Mouse (Mus musculus) 3T3-L1 (cell line): Measurements from ENCODE around the gene Stau1.
"Not testable (repeated sequence)": the region's sequence is repeated elsewhere in the genome, so short reads cannot be mapped to it uniquely, and the experiment has no call there.

ENCODE experiments used
- DNase-seq: peaks from one replicate; pipeline ENCODE4 v3.0.0-alpha.2; 2015; ENCODE audit warnings: low read depth, low spot score

Stau1 gene

DNA sequence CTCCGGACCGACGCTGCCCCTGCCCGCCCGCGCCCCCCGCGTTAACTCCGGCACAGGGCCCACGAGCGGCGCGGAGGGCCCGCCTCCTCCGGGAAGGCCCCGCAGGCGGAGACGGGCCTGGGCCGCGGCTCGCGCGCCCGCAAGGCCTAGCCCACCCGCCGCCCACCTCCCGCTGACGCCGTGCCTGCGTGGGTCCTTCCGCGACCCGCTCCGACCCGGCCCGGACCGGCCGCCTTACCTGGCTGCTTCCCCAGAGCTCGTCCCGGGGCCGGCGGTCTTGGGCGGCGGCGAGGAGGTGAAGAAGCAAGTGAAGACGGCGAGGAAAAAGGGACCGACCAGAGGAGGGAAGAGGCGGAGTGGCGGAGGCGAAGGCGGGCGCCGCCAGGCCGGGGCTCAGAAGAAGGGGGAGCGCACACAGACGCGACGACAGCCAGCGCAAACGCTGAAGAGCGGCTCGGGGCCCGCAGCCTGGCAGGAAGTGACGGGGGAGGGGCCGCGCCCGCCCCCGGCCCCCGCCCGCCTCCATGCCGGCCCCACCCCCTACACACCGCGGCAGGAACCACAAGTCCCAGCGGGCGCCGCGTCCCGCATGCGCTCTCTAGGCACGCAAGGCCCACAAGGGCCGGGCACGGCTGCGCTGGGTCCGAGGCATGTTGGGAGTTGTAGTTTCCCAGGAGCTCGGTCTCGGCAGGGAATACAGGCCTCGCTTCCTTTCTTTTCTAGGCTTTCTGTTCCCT is at the start of gene Stau1:
Gene Stau1 (minus strand): TSS at position 504 of the 737 bp plus-strand sequence.
- peak; percentile 97 for DNase-seq

DNA sequence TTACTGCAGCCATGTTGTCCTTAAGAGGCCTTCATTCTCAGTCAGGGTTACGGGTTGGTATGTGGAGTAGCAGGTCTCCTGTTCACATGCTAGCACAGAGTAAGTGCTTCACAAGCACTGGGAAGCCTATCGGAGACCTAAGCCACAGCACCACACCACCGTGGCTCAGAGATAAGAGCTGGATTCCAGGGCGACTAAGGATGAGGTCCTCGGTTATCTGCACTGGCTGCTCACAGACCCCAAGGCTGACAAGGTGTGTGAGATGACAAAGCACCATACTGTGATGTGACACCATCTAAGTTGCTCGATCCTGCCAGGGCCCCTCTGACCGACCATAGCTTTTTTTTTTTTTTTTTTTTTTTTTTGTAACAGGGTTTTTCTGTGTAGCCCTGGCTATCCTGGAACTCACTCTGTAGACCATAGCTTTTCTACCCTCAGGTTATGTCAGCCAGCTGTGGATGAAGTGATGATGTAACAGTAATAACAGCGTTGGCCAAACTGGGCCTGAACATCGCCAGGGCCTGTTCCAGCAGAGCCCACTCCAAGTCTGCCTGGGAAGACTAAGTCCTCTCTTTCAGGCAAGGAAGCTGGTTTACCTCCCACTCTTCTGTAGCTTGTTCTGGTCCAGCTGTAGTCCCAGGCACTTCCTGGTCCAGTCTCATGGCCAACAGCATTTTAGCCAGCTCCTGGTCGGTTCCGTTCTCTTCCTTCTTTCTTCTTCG is 47.5 kb upstream of the Stau1 start:
- DNase-seq, result no peak

DNA sequence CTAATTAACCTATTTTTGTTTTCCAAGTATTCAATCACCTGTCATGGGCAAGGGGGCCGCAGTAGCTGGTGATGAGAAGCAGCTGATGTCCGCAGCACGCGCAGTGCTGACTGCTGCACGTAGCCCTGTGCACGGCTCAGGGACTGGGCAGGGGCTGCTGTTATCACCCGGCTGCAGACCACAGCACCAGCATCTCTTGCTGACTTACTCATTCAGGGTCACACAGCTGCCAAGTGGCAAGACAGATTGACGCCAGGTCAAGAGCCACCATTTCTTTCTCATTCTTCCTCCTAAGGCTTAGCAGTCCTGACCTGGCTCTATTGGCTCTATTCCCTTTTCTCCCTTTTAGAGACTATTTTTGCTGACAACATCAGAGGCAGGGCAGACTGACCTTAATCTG is 43.3 kb upstream of the Stau1 start:
- no peak for DNase-seq

DNA sequence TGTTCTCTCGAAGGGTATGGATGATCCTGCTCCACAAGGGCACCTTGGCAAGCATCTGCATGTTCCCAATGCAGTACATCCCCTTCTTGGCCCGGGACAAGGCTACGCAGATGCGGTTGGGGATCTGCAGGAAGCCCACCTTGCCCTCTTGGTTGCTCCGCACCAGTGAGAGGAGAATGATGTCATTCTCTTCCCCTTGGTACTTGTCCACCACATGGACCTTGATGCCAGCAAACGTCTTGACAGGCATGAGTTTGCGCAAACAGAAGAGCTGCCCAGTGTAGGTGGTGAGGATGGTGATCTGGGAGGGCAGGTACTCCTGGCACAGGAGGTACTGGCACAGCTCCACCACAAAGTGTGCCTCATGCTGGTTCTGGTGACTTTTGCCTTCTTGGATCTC is 42.6 kb upstream of the Stau1 start:
- no peak for DNase-seq

DNA sequence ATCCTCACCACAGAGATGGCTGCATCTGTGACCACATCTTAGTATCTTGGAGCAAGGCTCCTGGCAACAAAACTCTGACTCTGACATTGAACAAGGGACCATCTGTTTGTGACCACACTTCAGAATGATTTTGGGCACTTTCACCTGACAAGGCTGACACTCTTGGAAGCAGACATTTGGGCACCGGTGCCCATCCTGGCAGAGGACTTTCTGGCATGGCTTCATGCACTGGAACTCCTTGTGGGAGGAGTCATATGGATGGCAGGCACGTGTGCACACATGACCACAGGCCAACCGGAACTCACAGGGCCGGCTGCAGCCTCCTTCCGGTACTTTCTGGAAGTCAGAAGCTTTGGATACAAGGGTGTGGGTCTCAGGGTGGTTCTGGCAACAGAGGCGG is 42.2 kb upstream of the Stau1 start:
- no peak for DNase-seq

DNA sequence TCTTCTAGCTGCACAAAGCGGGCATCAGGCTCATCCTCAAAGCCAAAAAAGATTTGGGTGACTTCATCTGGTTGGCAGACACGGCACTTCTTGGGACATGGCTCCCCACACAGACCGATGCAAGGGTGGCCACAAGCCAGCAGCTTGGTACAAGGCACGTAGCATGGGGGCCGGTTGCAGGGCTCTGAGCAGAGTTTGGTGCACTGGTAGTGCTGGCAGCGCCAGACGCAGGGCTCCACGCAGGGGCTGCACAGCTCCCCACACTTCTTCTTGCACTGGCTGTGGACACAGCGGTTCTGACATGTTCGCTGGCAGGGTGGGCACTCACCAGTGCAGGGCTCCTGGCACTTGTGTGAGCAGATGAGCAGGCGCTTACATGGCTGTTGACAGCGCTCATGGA is 41.6 kb upstream of the Stau1 start:
- DNase-seq, result no peak

DNA sequence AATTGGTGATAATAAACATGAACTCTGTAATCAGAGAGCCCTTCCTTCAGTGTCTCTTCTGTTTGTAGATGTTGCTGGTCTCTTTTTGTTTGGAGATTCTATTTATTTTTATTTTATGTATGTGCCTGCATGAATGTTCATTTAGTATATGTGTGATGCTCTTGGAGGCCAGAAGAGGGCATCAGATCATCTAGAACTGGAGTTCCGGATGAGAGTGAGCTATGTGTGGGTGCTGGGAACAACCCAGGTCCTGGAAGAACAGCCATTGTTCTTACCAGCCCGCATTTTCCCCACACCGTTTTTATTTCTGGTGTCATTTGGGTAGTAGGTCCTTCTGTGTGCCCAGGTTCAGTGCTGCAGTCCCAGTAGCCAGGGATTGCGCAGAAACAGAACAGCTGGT is 34.4 kb upstream of the Stau1 start:
- DNase-seq, result peak; percentile 40

DNA sequence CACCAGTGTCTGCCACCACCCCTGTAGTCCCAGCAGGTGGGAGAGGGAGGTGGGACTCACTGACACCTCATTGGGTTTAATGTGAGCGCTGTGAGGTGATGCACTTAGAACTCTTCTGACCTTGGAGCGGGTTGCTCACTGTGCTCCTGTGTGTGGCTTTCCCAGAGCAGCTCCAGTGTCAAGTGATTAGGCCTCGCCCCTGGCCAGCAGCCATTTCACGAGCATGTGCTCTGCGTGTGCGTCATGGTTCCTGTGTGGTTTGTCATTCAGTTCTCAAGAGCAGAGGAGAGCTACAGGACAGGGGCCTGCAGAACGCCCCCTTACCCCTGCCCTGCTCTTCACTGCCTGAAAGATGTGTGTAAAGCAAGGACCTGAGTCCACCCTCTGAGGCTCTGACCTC is 32.5 kb upstream of the Stau1 start:
- no peak for DNase-seq

DNA sequence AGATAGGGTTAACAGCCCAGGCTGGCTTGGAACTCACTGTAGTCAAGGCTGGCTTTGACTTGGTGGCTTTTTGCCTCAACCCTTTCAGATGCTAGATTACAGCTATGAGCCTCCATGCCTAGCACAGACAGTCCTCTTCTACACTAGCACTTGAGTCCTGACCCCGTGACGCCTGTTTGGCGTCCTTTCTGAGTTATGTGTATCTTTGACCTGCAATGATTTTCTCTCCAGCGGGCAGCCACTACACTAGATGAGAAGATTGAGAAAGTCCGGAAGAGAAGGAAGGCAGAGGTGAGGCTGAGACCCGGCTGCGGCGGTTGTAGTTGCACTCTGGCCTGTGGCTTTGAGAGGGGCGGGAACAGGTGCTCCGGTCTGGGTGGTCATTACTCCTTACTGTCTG is 23.3 kb upstream of the Stau1 start:
- DNase-seq, result no peak

DNA sequence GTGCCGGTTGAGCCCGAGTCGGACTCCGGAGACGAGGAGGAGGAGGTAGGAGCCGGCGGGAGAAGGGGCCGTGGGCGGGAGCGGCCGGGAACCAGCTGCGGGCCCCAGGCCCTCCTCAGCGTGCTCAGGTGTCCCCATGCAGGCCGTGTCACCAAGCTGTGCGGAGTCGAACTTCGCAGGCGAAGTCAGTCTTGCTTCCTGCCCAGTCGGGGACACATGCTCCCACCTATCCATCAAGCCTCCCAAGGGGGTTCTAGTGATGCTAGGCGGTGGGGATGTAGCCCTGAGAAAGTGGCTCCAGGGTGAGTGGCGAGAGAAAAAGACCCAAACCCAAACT is 19.3 kb upstream of the Stau1 start:
- DNase-seq, result peak; percentile 32

DNA sequence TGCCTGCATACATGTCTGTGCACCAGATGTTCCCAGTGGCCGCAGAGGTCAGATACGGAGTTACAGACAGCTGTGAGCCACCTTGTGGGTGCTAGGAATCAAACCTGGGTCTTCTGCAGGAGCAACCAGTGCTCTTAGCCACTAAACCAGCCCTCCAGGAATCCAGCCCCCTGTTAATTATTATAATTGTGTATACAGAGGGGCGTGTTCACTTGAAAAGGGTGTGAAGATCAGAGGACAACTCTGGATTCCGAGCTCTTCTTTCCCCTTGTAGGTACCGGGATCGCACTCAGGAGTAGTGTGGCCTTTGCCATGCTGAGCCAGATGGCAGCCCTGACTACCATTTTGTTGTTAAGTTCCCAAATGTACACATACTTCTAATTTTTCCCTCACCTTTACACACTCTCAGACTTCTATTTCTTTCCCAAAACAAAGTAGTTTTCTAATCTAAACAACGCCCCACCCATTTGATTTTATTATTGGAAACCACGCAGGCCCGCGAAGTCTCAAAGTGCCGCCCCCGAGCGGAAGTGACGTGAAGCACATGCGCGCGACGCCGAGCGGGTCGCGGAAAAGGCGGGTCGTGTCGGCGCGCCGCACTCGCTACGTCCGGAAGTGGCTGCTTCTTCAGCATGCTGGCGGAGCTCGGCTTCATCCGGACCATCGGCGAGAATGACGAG is 18.7 kb upstream of the Stau1 start, which contains the start of gene Ddx27:
Gene Ddx27 (plus strand): TSS at position 492 of the 680 bp plus-strand sequence.
- DNase-seq, result peak; percentile 92

DNA sequence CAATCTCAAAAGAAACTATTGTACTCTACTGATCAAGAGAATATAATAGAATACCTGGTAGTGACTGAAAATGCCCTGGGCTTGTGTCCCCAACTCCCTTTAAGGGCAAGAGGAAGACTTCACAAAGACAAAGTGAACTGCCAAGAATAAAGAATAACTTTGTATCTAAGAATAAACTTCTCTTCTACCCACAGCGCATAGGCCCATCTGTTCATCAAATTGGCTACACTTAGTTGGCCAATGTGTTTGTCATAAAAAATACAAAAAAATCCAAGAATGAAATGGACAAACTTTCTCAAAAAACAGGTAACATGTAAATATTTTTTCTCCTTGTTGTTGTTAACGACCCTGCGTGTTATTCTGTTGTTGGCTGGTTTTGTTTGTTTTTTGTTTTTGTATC is 14.4 kb upstream of the Stau1 start:
- no peak for DNase-seq

DNA sequence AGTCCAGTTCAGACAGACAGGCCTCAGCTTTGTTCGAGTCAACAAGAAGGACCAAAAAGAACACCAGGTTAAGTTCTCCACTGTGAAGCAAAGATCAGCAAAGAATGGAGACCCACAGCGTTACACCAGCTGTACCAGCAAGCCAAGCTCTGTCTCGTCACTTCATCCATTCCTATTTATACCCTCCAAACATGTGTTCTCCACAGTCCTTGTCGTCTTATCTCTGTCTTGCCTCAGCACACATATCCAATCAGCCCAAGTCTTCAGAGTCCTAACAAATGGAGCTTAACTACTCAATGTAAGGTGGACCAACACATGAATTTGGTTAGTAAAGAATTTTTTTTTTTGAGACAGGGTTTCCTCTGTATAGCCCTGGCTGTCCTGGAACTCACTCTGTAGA is 13.4 kb upstream of the Stau1 start:
- no peak for DNase-seq

DNA sequence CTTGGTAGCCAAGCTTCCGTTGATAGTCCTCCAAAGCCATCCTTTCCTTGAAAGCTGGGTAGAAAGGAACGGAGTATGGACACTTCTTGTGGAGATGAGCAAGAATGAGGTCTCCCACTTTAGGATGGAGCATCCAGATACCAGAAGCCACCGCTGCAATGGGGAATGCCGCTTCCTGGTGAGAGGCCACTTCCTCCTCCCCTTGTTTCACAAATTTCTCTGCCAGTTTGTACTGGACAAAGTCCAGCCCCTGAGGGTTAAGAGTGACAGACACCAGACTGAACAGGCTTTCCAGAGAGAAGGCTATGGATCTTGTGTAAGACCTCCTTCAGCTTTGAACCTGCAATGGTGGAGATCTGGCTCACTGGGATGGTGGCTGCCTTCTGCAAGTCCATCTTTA is 11.5 kb upstream of the Stau1 start:
- DNase-seq, result not testable (repeated sequence)

DNA sequence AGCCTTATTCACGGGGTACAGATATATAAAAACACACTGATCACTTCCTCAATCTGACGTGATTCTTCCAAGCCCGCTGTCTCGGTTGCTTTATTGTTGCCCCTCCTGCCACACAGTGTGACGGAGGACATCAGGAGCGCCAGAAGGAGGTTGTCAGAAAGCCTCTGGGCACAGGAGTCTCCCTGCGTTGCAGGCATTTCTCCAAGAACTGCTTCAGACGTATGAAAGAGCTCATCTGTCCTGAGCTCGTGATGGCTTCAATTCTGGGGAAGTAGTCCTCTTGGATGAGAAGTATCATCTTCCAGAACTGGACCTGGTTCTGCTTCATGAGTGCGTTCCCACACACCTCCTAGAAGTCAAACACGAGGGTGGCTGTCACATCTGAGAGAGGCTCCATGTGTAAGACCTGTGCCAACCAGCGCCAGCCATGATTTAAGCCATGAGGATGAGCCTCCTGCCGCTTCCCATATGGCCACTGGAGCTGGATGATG is 10.9 kb upstream of the Stau1 start:
- DNase-seq, result no peak

DNA sequence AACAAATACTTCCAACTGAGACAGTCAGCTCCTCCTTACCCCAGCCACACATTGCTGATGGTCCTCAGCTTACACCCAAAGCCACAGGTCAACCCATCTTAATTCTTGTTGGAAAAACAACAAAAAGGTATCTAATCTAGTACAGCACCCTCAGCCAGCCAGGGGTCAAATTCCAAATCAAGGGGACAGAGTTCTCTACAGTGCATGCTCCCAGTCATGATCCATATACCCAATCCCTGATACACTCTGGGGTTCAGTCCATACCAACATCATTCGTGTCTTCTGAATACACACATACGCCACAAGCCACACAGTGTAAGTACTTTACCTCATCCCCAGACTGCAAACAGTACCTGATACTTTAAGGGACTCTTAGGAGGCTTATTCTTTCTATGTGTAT is 10.3 kb upstream of the Stau1 start:
- DNase-seq, result no peak

DNA sequence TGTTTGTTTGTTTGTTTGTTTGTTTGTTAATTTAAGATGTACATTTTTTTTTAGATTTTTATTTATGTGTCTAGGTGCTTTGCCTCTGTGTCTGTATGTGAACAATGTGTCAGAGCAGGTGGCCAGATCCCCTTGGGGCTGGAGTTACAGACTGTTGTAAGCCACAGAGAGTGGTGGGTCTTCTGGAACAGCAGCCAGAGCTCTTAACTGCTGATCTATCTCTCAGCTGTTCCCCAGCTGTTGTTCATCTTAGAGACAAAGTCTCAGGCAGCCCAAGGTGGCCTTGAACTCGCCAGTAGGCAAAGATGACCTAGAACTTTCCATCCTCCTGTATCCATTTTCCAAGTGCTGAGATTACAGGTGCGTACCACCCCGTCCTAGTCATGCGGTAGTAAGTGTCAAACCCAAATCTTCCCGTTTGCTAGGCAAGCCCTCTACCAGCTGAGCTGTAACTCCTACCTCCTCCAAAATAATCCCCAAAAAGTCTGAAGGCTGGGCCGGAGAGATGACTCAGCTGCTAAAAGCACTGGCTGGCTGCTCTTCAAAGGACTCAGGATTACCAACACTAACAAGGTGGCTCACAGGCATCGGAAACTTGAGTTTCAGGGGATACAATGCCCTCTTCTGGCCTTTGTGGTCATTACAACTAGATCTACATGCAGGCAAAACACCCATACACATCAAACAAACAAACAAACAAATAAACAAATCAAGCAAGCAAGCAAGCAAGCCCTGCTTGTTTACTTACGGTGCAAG is 8.2 kb upstream of the Stau1 start:
- DNase-seq, result peak; percentile 94

DNA sequence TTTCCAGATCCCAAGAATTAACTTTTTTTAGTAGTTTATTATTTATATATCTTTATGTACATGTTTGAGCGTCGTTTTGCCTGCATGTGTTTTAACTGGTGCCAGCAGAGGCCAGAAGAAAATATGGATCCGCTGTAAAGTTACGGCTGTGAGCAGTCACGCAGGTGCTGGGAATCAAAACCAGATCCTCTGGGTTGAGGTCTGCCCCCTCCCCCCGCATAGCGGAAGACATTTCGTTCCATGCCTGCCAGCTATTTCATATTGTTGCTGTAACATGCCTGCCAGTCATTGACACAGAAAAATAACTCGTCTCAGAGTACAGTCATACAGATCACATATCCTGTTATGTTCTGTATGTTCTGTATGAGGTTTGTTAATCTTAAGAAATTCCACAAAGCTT is 5.4 kb upstream of the Stau1 start:
- DNase-seq, result no peak

DNA sequence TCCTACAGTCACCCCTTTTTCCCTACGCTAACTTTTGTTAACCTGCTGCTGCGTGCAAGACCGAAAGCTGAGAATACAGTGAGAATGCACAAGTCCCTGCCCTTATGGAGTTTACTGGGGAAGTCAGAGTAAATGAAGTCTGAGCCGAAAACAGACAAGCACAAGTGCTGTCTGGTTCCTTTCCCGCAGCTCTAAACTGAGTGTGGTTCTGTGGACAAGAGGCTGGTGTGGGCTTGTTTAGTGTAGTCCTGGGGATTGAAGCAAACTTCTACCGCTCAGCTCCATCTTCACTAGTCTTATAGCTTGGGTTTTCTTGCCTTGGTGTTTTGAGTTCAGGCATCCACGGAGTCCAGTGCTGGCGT is 415 bp upstream of the Stau1 start:
- DNase-seq, result no peak

DNA sequence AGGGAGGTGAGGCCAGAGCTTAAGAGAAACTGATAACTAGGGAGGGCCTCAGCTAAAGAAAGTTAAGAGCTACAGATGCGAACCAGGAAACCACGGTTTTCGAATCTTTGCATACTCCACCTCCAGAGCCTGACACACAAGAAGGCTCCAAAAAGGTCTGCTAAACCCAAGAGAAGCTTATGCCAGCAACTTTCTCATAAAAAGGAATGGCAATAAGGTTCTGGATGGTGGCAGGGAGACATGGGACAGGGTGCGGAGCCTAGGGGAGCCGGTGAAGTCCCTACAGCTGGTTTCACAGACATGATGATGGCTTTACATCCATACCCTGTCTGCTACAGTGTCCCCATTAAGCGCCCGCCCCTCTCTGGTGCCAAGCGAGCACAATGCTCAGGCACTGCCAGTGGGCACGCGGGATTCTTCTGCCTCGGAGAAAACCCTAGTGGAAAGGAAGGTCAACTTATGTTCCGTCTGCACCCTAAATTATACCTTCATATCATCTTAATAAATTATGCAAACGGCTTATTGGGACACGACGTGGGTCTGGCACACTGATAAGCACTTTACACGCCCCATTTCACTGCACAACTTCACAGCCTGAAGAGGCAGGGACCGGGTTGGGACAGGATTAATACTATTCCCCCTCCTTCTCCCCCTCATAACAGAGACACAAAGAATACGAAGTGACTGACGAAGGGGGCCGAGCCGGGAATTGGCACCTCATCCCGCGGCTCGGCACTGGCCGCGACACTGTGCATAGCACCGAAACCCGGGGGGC is 891 bp downstream of the Stau1 start:
- DNase-seq, result peak; percentile 50

DNA sequence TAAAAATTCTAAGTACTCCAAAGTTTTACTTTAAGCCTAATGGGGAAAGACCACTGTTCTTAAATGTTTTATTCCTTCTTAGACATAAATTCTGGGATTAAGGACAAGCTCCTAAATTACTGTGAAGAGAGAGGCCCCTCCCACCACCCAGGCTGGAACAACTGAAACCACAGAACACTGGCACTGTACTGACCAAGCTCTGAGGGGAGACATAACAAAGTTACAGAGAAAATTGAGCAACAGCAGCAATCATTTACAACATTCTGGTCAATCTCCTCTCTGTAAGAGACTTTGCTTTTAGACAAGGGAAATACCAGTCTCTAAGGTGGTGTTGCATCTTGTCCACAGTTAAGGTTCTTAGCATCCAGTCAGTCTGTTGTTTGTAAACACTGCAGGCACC is 4.2 kb downstream of the Stau1 start:
- peak; percentile 79 for DNase-seq
